Mouse (Mus musculus): ENCODE data around the gene Rbm8a2. TPM values are rescaled to one million over a fixed set of nuclear protein-coding genes. Genes with fewer than 3 reads are reported as not detected.

Rbm8a2 gene
- polyA plus RNA-seq, 1 experiment from 2014 or later = 0.51 TPM

DNA sequence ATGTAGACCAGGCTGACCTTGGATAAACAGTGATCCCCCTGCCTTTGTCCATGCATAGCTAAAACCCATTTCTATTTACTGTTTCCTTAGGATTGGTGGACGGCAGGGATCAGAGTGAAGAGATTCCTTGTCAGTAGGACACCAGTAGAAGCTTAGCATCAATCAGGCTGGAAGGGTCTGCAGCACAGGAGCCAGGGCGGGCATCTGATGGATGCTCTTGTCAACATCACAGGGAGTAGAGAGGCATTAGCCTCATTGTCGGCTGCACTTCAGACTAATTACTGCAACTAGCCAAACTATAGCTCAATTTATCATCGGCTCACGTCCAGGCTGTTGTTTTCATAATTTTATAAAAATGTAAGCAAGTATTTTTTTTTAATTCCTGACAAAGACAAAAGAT, 21.7 kb upstream of the Rbm8a2 start:
- Histone ChIP-seq H3K4me2 (ENCODE audit: low read length) (no peak overlapping the region), H3K9me3 (replicated peaks; ENCODE audit: control insufficient read depth, low read length) (no peaks in the 10 kb centered on the region), H3K4me3 (ENCODE audit: low read depth, low read length) (no peak overlapping the region), H3K36me3 (ENCODE audit: control insufficient read depth, insufficient read depth, low read length) (no peaks in the 10 kb centered on the region), H3K27ac (ENCODE audit: low read depth, low read length) (no peak overlapping the region), H3K9ac (ENCODE audit: low read length) (no peak overlapping the region), H3K4me1 (ENCODE audit: control insufficient read depth, insufficient read depth, low read length) (peaks cover 6% of the 10 kb centered on the region), H3K27me3 (replicated peaks; ENCODE audit: control insufficient read depth, insufficient read depth, low read length) (no peaks in the 10 kb centered on the region)
- no peak for ATAC-seq
- DNase-seq (ENCODE audit: low spot score) = no peak
- 82% methylated on average over 5 of the region's 5 CpGs for WGBS

DNA sequence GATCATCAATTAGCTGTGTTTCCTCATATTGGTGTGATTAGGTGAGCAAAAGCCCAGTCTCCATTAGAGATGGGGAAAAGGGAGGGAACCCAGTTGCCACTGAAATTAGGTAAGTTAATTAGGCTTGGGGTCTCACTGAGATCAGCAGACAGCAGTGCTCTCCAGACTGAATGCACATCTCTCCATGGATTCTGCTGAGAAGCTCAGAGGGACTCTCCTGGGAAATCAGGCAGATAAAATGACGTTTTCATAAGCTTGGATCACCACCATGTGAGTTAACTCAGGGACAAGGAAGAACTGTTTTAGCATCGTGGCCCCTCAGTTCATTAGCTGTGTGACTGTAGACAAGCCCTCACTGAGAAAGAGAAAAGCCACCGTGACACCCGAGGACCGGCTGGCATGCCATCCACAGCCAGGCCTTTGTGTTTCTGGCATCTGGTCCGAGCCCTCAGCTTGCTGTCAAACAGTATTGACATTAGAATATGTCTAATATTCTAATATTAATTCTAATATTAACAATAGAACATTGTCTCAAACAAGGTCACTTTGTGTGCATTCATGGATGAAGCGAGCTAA, 18.2 kb upstream of the Rbm8a2 start:
- ATAC-seq (no peak), DNase-seq (ENCODE audit: low spot score) (peak; percentile 7)
- Histone ChIP-seq H3K4me1 (ENCODE audit: control insufficient read depth, insufficient read depth, low read length) (peaks cover 6% of the 10 kb centered on the region), H3K9me3 (replicated peaks; ENCODE audit: control insufficient read depth, low read length) (no peaks in the 10 kb centered on the region), H3K4me2 (ENCODE audit: low read length) (no peak overlapping the region), H3K36me3 (ENCODE audit: control insufficient read depth, insufficient read depth, low read length) (no peaks in the 10 kb centered on the region), H3K4me3 (ENCODE audit: low read depth, low read length) (no peak overlapping the region), H3K27ac (ENCODE audit: low read depth, low read length) (no peak overlapping the region), H3K9ac (ENCODE audit: low read length) (no peak overlapping the region), H3K27me3 (replicated peaks; ENCODE audit: control insufficient read depth, insufficient read depth, low read length) (no peaks in the 10 kb centered on the region)
- WGBS = 41% methylated on average over 7 of the region's 7 CpGs

GRCm38 (mm10) chr1:175988912-175989311, 10.0 kb upstream of the Rbm8a2 start:
- Histone ChIP-seq H3K27me3 (replicated peaks; ENCODE audit: control insufficient read depth, insufficient read depth, low read length) (no peaks in the 10 kb centered on the region), H3K36me3 (ENCODE audit: control insufficient read depth, insufficient read depth, low read length) (no peaks in the 10 kb centered on the region), H3K4me2 (ENCODE audit: low read length) (no peak overlapping the region), H3K4me3 (ENCODE audit: low read depth, low read length) (no peak overlapping the region), H3K4me1 (ENCODE audit: control insufficient read depth, insufficient read depth, low read length) (no peaks in the 10 kb centered on the region), H3K9ac (ENCODE audit: low read length) (no peak overlapping the region), H3K9me3 (replicated peaks; ENCODE audit: control insufficient read depth, low read length) (no peaks in the 10 kb centered on the region), H3K27ac (ENCODE audit: low read depth, low read length) (no peak overlapping the region)
- 87% methylated on average over 4 of the region's 4 CpGs for WGBS
- ATAC-seq (no peak), DNase-seq (ENCODE audit: low spot score) (no peak)

DNA sequence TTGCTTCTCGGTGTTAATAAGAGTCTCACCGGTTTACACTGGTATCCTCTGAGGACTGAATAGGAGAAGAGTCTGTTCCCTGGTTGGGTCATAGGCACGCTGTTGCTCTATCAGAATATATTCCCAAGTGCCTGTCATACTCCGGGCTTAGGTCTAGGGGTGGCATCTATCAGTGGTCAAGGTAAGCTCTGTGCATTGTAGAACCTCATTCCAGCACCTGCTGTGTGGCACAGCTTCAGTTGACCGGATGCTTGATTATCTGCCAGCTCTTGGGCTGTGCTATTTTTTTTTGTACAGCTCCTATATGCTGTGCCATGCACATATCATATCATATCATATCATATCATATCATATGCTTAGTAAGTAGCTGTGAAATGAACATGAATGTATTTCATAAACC, 9.5 kb upstream of the Rbm8a2 start:
- Histone ChIP-seq H3K4me3 (ENCODE audit: low read depth, low read length) (no peak overlapping the region), H3K9ac (ENCODE audit: low read length) (no peak overlapping the region), H3K4me1 (ENCODE audit: control insufficient read depth, insufficient read depth, low read length) (no peaks in the 10 kb centered on the region), H3K36me3 (ENCODE audit: control insufficient read depth, insufficient read depth, low read length) (no peaks in the 10 kb centered on the region), H3K4me2 (ENCODE audit: low read length) (no peak overlapping the region), H3K9me3 (replicated peaks; ENCODE audit: control insufficient read depth, low read length) (no peaks in the 10 kb centered on the region), H3K27ac (ENCODE audit: low read depth, low read length) (no peak overlapping the region), H3K27me3 (replicated peaks; ENCODE audit: control insufficient read depth, insufficient read depth, low read length) (no peaks in the 10 kb centered on the region)
- WGBS = 96% methylated on average over 5 of the region's 5 CpGs
- no peak for ATAC-seq
- DNase-seq (ENCODE audit: low spot score) = no peak

GRCm38 (mm10) chr1:175970710-175971109, 8.2 kb downstream of the Rbm8a2 start:
- Histone ChIP-seq H3K27ac (ENCODE audit: low read depth, low read length) (no peak overlapping the region), H3K9ac (ENCODE audit: low read length) (no peak overlapping the region), H3K27me3 (replicated peaks; ENCODE audit: control insufficient read depth, insufficient read depth, low read length) (no peaks in the 10 kb centered on the region), H3K36me3 (ENCODE audit: control insufficient read depth, insufficient read depth, low read length) (no peaks in the 10 kb centered on the region), H3K9me3 (replicated peaks; ENCODE audit: control insufficient read depth, low read length) (no peaks in the 10 kb centered on the region), H3K4me1 (ENCODE audit: control insufficient read depth, insufficient read depth, low read length) (no peaks in the 10 kb centered on the region), H3K4me2 (ENCODE audit: low read length) (no peak overlapping the region), H3K4me3 (ENCODE audit: low read depth, low read length) (no peak overlapping the region)
- DNase-seq (ENCODE audit: low spot score) = peak; percentile 37
- 30% methylated on average over 5 of the region's 5 CpGs for WGBS
- no peak for ATAC-seq

DNA sequence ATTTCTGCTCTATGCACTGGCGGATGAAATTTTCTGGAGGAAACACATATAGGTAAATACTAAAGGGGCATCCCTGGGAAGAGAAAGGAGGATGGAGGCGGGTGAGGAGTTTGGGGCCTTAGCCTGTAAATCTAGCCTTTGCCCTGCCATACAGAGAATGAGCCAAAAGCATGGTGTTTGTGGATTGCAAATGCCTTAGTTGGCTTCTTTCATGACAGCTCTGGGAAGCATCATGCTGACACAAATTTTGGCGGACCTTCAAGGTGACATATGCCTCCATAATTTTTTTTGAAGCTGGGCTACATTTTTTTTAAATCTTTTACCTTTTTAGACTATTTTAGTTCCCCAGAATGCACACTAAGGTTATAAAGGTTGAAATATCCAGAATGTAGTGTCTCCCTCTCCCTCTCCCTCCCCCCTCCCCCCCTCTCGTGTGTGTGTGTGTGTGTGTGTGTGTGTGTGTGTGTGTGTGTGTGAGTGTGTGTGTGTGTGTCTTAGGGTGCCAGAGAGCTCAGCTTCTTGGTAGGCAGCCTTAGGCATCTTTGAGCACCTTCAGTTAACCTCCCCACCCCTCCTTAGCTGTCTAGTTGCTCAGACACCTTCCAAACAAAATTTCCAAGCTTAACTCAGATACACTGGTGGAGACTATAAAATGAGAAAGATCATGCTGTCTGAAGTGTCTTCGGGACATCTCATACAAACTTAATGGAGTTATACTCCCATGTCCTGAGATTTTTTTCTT, 11.7 kb downstream of the Rbm8a2 start:
- WGBS = 88% methylated on average over 4 of the region's 5 CpGs
- Histone ChIP-seq H3K4me2 (ENCODE audit: low read length) (no peak overlapping the region), H3K27ac (ENCODE audit: low read depth, low read length) (no peak overlapping the region), H3K36me3 (ENCODE audit: control insufficient read depth, insufficient read depth, low read length) (no peaks in the 10 kb centered on the region), H3K9me3 (replicated peaks; ENCODE audit: control insufficient read depth, low read length) (no peaks in the 10 kb centered on the region), H3K4me1 (ENCODE audit: control insufficient read depth, insufficient read depth, low read length) (no peaks in the 10 kb centered on the region), H3K9ac (ENCODE audit: low read length) (no peak overlapping the region), H3K27me3 (replicated peaks; ENCODE audit: control insufficient read depth, insufficient read depth, low read length) (no peaks in the 10 kb centered on the region), H3K4me3 (ENCODE audit: low read depth, low read length) (no peak overlapping the region)
- DNase-seq (ENCODE audit: low spot score) (peak; percentile 51), ATAC-seq (no peak)

DNA sequence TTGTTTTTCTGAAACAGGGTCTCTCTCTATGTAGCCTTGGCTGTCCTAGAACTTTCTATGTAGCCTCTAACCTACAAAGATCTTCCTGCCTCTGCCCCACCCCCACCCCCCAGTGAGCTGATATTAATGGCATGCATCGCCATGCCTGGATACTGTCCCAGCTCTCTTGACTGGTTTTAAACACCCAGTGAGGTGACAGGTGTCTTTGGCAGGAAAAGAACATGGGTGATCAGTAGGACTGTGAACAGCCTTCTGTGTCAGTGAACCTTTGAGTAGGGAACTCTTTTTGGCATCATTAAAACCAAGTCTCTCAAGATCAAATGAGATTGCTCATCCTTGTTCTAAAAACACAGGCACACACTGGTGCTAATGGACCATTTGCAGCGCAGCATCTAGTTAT, 17.1 kb downstream of the Rbm8a2 start:
- WGBS = 87% methylated on average over 2 of the region's 2 CpGs
- H3K36me3 ChIP-seq (ENCODE audit: control insufficient read depth, insufficient read depth, low read length) = no peaks in the 10 kb centered on the region
- DNase-seq (ENCODE audit: low spot score) = no peak
- H3K27me3 ChIP-seq (replicated peaks; ENCODE audit: control insufficient read depth, insufficient read depth, low read length) = no peaks in the 10 kb centered on the region
- H3K9ac ChIP-seq (ENCODE audit: low read length) = no peak overlapping the region
- no peak for ATAC-seq
- H3K4me1 ChIP-seq (ENCODE audit: control insufficient read depth, insufficient read depth, low read length) = no peaks in the 10 kb centered on the region
- no peak overlapping the region for H3K4me2 ChIP-seq (ENCODE audit: low read length)
- no peak overlapping the region for H3K4me3 ChIP-seq (ENCODE audit: low read depth, low read length)
- no peaks in the 10 kb centered on the region for H3K9me3 ChIP-seq (replicated peaks; ENCODE audit: control insufficient read depth, low read length)
- H3K27ac ChIP-seq (ENCODE audit: low read depth, low read length) = no peak overlapping the region

GRCm38 (mm10) chr1:175950851-175951250, 28.1 kb downstream of the Rbm8a2 start:
- no peaks in the 10 kb centered on the region for H3K9me3 ChIP-seq (replicated peaks; ENCODE audit: control insufficient read depth, low read length)
- no peak for DNase-seq (ENCODE audit: low spot score)
- no peak overlapping the region for H3K4me3 ChIP-seq (ENCODE audit: low read depth, low read length)
- no peak overlapping the region for H3K27ac ChIP-seq (ENCODE audit: low read depth, low read length)
- H3K4me1 ChIP-seq (ENCODE audit: control insufficient read depth, insufficient read depth, low read length) = no peaks in the 10 kb centered on the region
- H3K4me2 ChIP-seq (ENCODE audit: low read length) = no peak overlapping the region
- 88% methylated on average over 2 of the region's 2 CpGs for WGBS
- no peaks in the 10 kb centered on the region for H3K27me3 ChIP-seq (replicated peaks; ENCODE audit: control insufficient read depth, insufficient read depth, low read length)
- no peaks in the 10 kb centered on the region for H3K36me3 ChIP-seq (ENCODE audit: control insufficient read depth, insufficient read depth, low read length)
- H3K9ac ChIP-seq (ENCODE audit: low read length) = no peak overlapping the region
- ATAC-seq = no peak

GRCm38 (mm10) chr1:175950421-175950820, 28.5 kb downstream of the Rbm8a2 start:
- Histone ChIP-seq H3K36me3 (ENCODE audit: control insufficient read depth, insufficient read depth, low read length) (no peaks in the 10 kb centered on the region), H3K27me3 (replicated peaks; ENCODE audit: control insufficient read depth, insufficient read depth, low read length) (no peaks in the 10 kb centered on the region), H3K4me1 (ENCODE audit: control insufficient read depth, insufficient read depth, low read length) (no peaks in the 10 kb centered on the region), H3K4me2 (ENCODE audit: low read length) (no peak overlapping the region), H3K27ac (ENCODE audit: low read depth, low read length) (no peak overlapping the region), H3K9me3 (replicated peaks; ENCODE audit: control insufficient read depth, low read length) (no peaks in the 10 kb centered on the region), H3K4me3 (ENCODE audit: low read depth, low read length) (no peak overlapping the region), H3K9ac (ENCODE audit: low read length) (no peak overlapping the region)
- ATAC-seq = no peak
- no peak for DNase-seq (ENCODE audit: low spot score)
- 89% methylated on average over 3 of the region's 3 CpGs for WGBS
